Mouse (Mus musculus) hindbrain, embryonic 16.5 days (tissue): ENCODE measurements around the gene Map2k4. TPM values are rescaled to one million over a fixed set of nuclear protein-coding genes. Genes with fewer than 3 reads are reported as not detected.

ENCODE experiments used
- ATAC-seq: fragments of 200-750 bp; cut with Nextera tagmentation; 2 replicates; pipeline ENCODE4 v1.8.0; 2017; ENCODE audit warnings: moderate TSS enrichment, moderate library complexity
- H3K27ac ChIP-seq: fragments of 300-500 bp; sonication (generic); 2 replicates; pipeline ENCODE4 v1.5.1; 2014; ENCODE audit warnings: low read depth, mild to moderate bottlenecking, control low read depth, low read length, moderate library complexity
- H3K27me3 ChIP-seq: fragments of 300-500 bp; sonication (generic); replicated peaks from 2 replicates; pipeline ENCODE4 v1.6.1; 2014; ENCODE audit warnings: low read length; ENCODE audit not compliant: control insufficient read depth, insufficient read depth
- H3K36me3 ChIP-seq: fragments of 300-500 bp; sonication (generic); 2 replicates; pipeline ENCODE4 v1.6.1; 2014; ENCODE audit warnings: mild to moderate bottlenecking, low read length, moderate library complexity, mixed read lengths; ENCODE audit not compliant: control insufficient read depth, insufficient read depth
- H3K4me1 ChIP-seq: fragments of 300-500 bp; sonication (generic); 2 replicates; pipeline ENCODE4 v1.6.1; 2014; ENCODE audit warnings: low read depth, low read length; ENCODE audit not compliant: control insufficient read depth, insufficient read depth
- H3K4me2 ChIP-seq: fragments of 300-500 bp; sonication (generic); 2 replicates; pipeline ENCODE4 v1.6.1; 2014; ENCODE audit warnings: mild to moderate bottlenecking, low read length, control low read depth, moderate library complexity
- H3K4me3 ChIP-seq: fragments of 300-500 bp; sonication (generic); 2 replicates; pipeline ENCODE4 v1.5.1; 2014; ENCODE audit warnings: mild to moderate bottlenecking, low read length, control low read depth, moderate library complexity
- H3K9ac ChIP-seq: fragments of 300-500 bp; sonication (generic); 2 replicates; pipeline ENCODE4 v1.6.1; 2014; ENCODE audit warnings: low read depth, mild to moderate bottlenecking, control low read depth, low read length, moderate library complexity
- H3K9me3 ChIP-seq: fragments of 300-500 bp; sonication (generic); 2 replicates; pipeline ENCODE4 v1.6.1; 2014; ENCODE audit warnings: mild to moderate bottlenecking, low read length, moderate library complexity; ENCODE audit not compliant: control insufficient read depth
- WGBS: fragments of 180-500 bp; shearing (Covaris S2); extraction: QIAGEN DNeasy Blood & Tissue Kit; methylation state at CpG from one replicate; pipeline ENCODE4 v1.1.7; 2014; 5-methylcytosine and 5-hydroxymethylcytosine counted together
- polyA plus RNA-seq: library from polyadenylated mRNA; unstranded; fragments of >200 nt; fragmentation: Nextera tagmentation; extraction: Ambion mirVana; gene quantifications from 2 replicates; pipeline ENCODE4 v1.2.1, GENCODE M21; 2015

Gene Map2k4
- polyA plus RNA-seq, 1 experiment from 2014 or later: 118 TPM

DNA sequence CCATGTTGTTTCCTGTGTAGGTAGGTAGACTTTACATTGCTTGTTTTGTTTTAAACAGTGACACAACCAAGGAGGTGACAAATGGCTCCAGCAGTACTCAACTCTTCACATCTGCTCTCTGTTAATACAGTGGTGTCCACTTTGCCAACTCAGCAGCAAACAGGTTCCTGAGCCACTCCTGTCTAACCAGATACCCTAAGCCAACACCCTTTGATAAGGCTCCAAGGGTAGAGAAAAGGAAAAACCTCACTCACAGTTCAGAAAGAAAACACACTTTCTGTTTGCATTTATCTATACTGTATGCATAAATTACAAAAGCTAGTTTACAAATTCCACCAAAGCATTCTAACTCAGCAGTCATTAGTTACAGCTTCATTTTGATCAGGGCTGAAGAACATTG lies 48.2 kb downstream of the Map2k4 start:
- H3K4me2 ChIP-seq: no peak overlapping the region
- no peak overlapping the region for H3K4me3 ChIP-seq
- H3K4me1 ChIP-seq: no peaks in the 10 kb centered on the region
- no peaks in the 10 kb centered on the region for H3K9me3 ChIP-seq
- no peak overlapping the region for H3K9ac ChIP-seq
- H3K27ac ChIP-seq: no peak overlapping the region
- no peak for ATAC-seq
- H3K36me3 ChIP-seq: no peaks in the 10 kb centered on the region
- no peaks in the 10 kb centered on the region for H3K27me3 ChIP-seq

DNA sequence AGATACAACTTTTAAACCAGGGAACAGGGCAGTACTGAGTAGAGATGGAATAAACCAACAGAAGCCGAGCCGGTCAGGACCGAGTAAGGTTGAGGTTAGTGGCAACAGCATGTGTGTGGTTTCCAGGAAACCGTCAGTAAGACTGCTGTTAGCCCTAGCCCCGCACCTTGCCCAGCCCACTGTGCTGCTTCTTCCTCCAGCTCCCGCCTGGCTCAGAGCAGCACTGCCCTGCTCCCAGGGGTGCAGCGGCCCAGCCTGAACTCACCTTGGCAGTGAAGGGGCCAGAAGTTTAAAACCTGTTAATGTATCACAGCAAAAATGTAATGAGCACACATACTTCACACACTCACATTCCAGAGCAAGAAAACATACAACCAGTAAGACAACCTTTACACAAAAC lies 53.4 kb downstream of the Map2k4 start:
- Histone ChIP-seq H3K27me3 (no peaks in the 10 kb centered on the region), H3K36me3 (no peaks in the 10 kb centered on the region), H3K4me1 (no peaks in the 10 kb centered on the region), H3K9me3 (no peaks in the 10 kb centered on the region), H3K9ac (no peak overlapping the region), H3K4me2 (no peak overlapping the region), H3K27ac (no peak overlapping the region), H3K4me3 (no peak overlapping the region)
- no peak for ATAC-seq
- WGBS: 89% methylated on average over 7 of the region's 7 CpGs

DNA sequence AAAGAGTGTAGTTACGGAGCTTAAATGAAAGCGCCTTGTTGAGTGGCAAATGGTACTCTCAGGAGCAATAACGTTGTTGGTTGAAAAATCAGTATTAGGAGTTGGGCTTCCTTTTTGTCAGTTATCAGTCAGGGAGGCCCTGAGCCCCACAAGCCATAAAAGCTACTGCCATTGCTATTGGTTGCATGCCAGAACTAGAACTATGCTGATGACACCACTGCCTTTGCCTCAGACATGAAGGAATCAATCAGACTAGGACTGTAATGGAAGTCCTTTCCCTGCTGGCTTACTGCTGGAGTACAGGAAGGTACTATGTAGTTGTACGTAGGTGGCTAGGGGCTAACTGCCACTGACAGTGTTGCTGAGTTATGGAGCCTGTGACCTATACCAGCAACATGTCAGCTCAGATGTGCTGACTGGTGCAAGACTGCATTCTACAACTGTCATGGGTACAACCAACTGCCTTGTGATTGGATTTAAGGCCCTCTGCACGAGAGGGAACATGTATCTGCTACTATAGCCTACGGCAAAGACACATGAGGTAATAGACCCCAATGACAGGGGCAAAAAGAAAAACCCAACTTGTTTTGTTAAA lies 58.4 kb downstream of the Map2k4 start:
- ATAC-seq: no peak
- no peak overlapping the region for H3K9ac ChIP-seq
- 86% methylated on average over 6 of the region's 6 CpGs for WGBS
- H3K4me3 ChIP-seq: no peak overlapping the region
- H3K9me3 ChIP-seq: no peaks in the 10 kb centered on the region
- no peak overlapping the region for H3K4me2 ChIP-seq
- no peaks in the 10 kb centered on the region for H3K4me1 ChIP-seq
- H3K36me3 ChIP-seq: 0 out of 2 replicates have a peak, but pooled peaks cover 3% of the 10 kb centered on the region
- H3K27me3 ChIP-seq: no peaks in the 10 kb centered on the region
- no peak overlapping the region for H3K27ac ChIP-seq

DNA sequence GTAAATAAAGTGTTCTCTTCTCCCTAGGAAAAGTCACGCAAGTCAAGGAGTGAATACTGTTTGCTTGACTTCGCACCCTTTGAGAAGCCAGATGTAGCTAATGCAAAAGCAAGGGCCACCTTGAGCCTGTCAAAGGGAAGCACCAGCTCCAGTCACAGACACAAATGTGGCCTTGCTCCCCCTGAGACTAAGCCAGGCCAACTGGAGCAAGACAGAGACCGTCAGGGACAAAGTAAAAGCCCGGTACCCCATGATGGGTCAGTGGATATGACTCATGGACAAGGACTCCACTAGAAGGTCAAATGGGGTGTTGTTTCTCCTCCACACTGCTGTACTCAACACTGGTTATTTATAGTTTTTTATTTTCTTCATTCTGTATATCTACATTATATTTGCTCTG lies 59.2 kb downstream of the Map2k4 start:
- no peak for ATAC-seq
- H3K4me2 ChIP-seq: no peak overlapping the region
- H3K9me3 ChIP-seq: no peaks in the 10 kb centered on the region
- H3K27me3 ChIP-seq: no peaks in the 10 kb centered on the region
- no peak overlapping the region for H3K9ac ChIP-seq
- no peak overlapping the region for H3K27ac ChIP-seq
- no peaks in the 10 kb centered on the region for H3K4me1 ChIP-seq
- no peak overlapping the region for H3K4me3 ChIP-seq
- 0 out of 2 replicates have a peak, but pooled peaks cover 3% of the 10 kb centered on the region for H3K36me3 ChIP-seq
- 94% methylated on average over 4 of the region's 4 CpGs for whole genome bisulfite sequencing

DNA sequence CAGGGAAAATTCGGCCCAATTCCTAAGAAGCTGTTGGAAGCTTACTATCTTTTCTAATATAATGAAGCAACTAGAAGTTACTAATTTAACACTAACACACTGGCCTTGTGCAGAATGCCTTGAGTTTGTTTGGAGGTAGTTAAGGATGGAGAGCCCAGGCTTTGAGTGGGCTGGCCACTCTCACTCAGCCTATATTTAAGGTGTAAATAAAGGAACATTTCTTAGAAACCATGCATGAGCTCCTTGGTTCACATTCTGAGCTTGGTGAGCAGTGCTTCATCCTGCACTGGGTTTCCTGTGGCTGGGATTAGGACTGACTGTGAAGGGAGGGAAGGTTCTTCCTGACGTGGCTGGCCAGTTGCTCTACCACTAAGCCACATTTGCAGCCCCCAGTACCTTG lies 64.4 kb downstream of the Map2k4 start:
- no peak for ATAC-seq
- H3K9ac ChIP-seq: no peak overlapping the region
- H3K4me2 ChIP-seq: no peak overlapping the region
- H3K9me3 ChIP-seq: no peaks in the 10 kb centered on the region
- H3K4me3 ChIP-seq: no peak overlapping the region
- H3K4me1 ChIP-seq: no peaks in the 10 kb centered on the region
- WGBS: 86% methylated on average over 2 of the region's 2 CpGs
- 0 out of 2 replicates have a peak, but pooled peaks cover 3% of the 10 kb centered on the region for H3K36me3 ChIP-seq
- no peak overlapping the region for H3K27ac ChIP-seq
- H3K27me3 ChIP-seq: no peaks in the 10 kb centered on the region

DNA sequence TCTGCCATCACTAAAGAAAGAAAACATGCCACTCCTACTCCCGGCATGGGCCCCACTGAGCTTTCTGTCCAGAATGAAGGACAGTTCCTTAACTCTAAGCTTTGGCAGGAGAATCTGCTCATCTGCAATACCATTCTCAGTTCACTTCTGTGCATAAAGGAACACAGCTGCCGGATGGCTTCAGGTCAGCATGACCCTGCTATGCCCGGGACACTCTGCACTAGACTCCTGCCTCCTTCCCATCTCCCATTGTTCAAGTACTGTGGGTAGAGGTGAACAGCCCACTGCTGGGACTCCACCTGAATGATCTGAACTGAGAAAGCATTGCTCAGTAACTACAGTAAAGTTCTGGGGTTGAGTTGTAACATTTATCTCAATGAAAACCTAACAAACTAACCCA lies 66.5 kb downstream of the Map2k4 start:
- H3K27ac ChIP-seq: no peak overlapping the region
- ATAC-seq: no peak
- H3K4me1 ChIP-seq: no peaks in the 10 kb centered on the region
- H3K9ac ChIP-seq: no peak overlapping the region
- no peak overlapping the region for H3K4me2 ChIP-seq
- 90% methylated on average over 3 of the region's 3 CpGs for WGBS
- no peak overlapping the region for H3K4me3 ChIP-seq
- no peaks in the 10 kb centered on the region for H3K27me3 ChIP-seq
- no peaks in the 10 kb centered on the region for H3K9me3 ChIP-seq
- 0 out of 2 replicates have a peak, but pooled peaks cover 3% of the 10 kb centered on the region for H3K36me3 ChIP-seq

DNA sequence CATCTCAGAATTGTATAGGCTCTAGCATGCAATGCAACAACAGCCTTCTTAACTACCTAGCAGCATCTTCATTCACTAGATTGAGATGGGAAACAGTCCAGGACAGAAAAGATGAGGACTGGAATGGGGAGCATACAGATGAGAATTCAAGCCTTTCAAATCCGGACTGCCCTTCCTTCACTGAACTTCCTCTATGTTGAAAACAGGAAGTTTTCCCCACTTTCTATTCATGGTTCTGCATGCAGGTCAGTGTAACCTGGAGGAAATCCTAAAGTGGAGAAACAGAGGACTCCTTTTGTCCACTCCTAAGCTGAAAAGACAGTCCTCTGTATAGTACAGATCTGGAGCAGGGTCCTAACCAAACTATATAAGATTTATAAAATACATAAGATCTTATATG lies 68.1 kb downstream of the Map2k4 start:
- no peaks in the 10 kb centered on the region for H3K9me3 ChIP-seq
- no peak for ATAC-seq
- H3K9ac ChIP-seq: no peak overlapping the region
- 75% methylated on average over 1 of the region's 1 CpGs for WGBS
- H3K27me3 ChIP-seq: no peaks in the 10 kb centered on the region
- H3K4me2 ChIP-seq: no peak overlapping the region
- no peaks in the 10 kb centered on the region for H3K4me1 ChIP-seq
- H3K4me3 ChIP-seq: no peak overlapping the region
- H3K36me3 ChIP-seq: no peaks in the 10 kb centered on the region
- H3K27ac ChIP-seq: no peak overlapping the region

DNA sequence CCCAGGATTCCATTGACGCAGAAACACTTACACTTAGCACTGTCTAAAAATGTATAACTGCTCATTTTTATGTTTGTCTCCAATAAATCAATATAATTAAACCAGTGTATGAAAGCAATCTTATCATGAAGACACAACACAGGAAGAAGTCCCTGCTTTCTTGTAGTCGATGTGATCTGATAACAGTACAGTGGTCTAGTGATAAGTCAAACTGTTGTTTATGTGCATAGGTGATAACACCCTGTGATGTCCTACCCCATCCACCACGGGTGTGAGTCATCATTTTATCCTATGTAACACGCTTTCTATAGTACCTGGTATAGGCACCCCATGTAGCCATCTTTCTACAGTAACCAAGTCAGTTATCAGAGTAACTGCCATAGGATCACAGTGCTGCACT lies 74.3 kb downstream of the Map2k4 start:
- Histone ChIP-seq H3K27me3 (no peaks in the 10 kb centered on the region), H3K27ac (no peak overlapping the region), H3K9ac (no peak overlapping the region), H3K9me3 (no peaks in the 10 kb centered on the region), H3K4me3 (no peak overlapping the region), H3K36me3 (peaks cover 2% of the 10 kb centered on the region; the same call in 1 of the 2 replicates), H3K4me2 (no peak overlapping the region), H3K4me1 (no peaks in the 10 kb centered on the region)
- WGBS: 86% methylated on average over 4 of the region's 4 CpGs
- ATAC-seq: no peak

DNA sequence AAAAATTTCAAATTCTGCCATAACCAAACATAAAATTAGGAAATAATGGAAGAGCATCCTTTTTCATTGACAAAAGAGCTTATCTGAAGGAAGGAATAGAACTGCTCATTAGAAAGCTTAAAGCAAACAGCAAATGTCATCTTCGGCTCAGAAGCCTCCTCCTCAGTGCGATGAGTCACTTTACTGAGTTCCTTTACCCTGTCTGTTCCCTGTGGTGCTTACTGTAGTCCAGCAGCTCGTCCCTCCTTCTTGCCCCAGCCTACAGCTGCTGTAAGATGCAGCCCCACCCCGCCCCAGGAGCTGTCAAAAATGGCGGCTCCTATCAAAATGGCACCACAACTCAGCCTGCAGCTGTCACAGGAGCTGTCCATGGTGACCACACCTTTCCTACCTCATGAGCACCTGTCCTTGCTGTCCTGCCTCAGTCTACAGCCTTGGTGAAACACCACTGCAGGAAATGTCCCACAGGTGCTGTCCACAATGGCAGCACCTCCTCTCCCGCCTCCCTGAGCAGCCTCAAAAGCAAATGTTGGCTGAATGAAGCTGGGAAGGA lies 75.3 kb downstream of the Map2k4 start:
- Histone ChIP-seq H3K27me3 (no peaks in the 10 kb centered on the region), H3K9ac (no peak overlapping the region), H3K4me2 (no peak overlapping the region), H3K4me3 (no peak overlapping the region), H3K36me3 (peaks cover 7% of the 10 kb centered on the region; the same call in 1 of the 2 replicates), H3K9me3 (no peaks in the 10 kb centered on the region), H3K4me1 (no peaks in the 10 kb centered on the region), H3K27ac (no peak overlapping the region)
- no peak for ATAC-seq
- 78% methylated on average over 6 of the region's 6 CpGs for WGBS
